Mouse (Mus musculus): Measurements from ENCODE around the gene Pdk1. TPM values are rescaled to one million over a fixed set of nuclear protein-coding genes. Genes with fewer than 3 reads are reported as not detected.
"Not testable (repeated sequence)": the region's sequence is repeated elsewhere in the genome, so short reads cannot be mapped to it uniquely, and the experiment has no call there.

Pdk1 gene
- total RNA-seq (2021) = 10 to 100 TPM; 52.2 to 85.3 TPM
- long read RNA-seq, experiment 1, full-length matches to known transcripts = 63 of 77 reads
- long read RNA-seq, experiment 1, partial matches to known transcripts = 3 of 77 reads
- long read RNA-seq, experiment 1, other reads (novel, unspliced or antisense) = 11 of 77 reads
- long read RNA-seq, experiment 2, full-length matches to known transcripts = 54 of 71 reads
- long read RNA-seq, experiment 2, partial matches to known transcripts = 14 of 71 reads
- long read RNA-seq, experiment 2, other reads (novel, unspliced or antisense) = 3 of 71 reads

DNA sequence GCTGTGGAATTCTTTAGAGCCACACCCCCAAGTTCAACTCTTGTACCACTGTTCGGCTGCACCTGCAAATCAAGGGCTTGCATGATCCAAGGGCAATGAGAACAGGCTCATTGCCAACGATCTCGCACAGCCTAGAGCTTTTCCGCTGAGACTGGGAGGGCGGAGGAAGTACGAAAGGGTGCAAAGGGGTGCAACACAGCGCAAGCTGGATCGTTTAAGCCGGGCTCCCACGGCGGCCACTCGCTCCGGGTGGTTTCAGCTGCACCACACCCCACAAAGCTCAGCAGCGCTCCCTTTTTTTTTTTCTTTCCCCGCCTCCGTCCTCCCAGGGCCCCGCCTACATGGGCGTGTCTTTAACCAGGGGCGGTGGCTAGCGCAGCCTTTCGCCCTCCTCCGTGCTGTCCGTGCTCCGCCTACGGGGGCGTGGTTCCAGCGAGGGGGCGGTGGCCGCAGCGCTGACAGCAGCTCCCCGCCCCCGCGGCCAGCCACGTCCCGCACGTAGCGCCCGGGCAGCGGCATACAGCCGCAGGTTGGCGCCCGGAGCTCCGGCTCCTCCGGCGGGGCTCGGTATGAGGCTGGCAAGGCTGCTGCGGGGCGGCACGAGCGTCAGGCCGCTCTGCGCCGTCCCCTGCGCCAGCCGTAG is at the start of gene Pdk1:
Gene Pdk1, plus strand, starts transcription at position 424 of the 643 bp plus-strand sequence.
- TF ChIP-seq CTCF (IDR thresholded peaks at IDR 0.05) = peak; percentile 1; the same call in 1 of the 2 replicates
- intact Hi-C loops (cut with DNase I) = no loop called here
- H3K27ac ChIP-seq = peak within 1 kb of the TSS; percentile 97
- peak; percentile 100 for DNase-seq
- peak within 1 kb of the TSS; percentile 91 for H3K4me3 ChIP-seq

DNA sequence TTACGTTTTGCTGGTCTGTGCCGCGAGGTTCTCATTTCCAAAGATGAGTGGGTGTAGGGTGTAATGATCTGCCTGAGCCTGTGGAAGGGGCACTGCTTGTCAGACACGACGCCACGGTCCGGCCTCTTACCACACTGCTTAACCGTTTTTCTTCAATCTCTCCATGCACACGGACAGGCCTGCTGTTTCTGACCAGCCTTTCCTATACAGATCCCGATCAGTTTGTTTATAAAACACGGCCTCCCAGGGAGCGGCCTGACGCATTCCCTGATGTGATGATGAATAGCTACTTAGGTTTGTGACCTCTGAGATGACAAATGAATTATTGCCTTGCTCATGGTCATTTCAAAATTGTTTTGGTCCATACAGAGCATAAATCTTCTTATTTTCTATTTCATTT is 48.9 kb upstream of the Pdk1 start:
- no peak overlapping the region for H3K4me3 ChIP-seq
- TF ChIP-seq CTCF (IDR thresholded peaks at IDR 0.05) = no peak
- DNase-seq = no peak
- intact Hi-C loops (cut with DNase I) = no loop called here
- H3K27ac ChIP-seq = no peak overlapping the region

DNA sequence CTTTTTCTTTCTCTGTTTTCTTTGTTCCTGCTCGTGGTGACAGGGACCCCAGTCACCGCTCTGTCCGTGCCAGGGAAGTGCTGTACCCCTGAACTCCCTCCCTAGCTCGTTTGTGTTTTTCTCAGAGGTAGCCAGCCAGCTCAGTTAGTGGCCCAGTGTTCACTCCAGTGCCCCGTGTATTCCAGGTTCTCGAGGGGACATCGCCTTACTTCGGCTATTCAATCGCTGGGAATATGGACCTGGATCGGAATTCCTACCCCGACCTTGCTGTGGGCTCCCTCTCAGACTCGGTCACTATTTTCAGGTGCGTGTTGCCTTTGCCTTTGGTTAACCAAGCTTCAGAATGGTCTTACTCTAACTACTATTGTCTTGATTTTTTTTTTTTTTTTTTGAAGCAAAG is 45.3 kb upstream of the Pdk1 start:
- H3K27ac ChIP-seq = no peak overlapping the region
- no peak for TF ChIP-seq CTCF (IDR thresholded peaks at IDR 0.05)
- H3K4me3 ChIP-seq = no peak overlapping the region
- DNase-seq = no peak
- intact Hi-C loops (cut with DNase I) = no loop called here

DNA sequence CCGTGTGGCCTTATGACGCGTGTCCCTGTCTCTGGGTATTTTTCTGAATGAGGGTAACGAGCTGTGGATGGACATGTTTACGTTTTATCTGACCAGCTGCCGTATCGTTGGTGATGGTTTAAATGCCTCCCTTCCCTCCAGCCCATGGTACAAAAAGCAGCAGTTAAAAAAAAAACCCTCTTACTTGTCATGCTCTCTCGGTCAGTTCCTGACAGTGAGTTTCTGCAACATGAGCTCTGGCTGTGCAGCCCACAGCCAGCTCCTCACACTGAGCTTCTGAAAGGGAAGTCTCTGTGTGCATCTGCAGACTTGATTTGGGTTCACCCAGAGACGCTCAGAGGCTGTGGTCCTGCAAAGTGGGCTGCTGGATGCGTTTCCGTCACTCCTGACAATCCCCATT is 44.1 kb upstream of the Pdk1 start:
- TF ChIP-seq CTCF (IDR thresholded peaks at IDR 0.05) = no peak
- intact Hi-C loops (cut with DNase I) = no loop called here
- no peak overlapping the region for H3K27ac ChIP-seq
- H3K4me3 ChIP-seq = no peak overlapping the region
- DNase-seq = no peak

DNA sequence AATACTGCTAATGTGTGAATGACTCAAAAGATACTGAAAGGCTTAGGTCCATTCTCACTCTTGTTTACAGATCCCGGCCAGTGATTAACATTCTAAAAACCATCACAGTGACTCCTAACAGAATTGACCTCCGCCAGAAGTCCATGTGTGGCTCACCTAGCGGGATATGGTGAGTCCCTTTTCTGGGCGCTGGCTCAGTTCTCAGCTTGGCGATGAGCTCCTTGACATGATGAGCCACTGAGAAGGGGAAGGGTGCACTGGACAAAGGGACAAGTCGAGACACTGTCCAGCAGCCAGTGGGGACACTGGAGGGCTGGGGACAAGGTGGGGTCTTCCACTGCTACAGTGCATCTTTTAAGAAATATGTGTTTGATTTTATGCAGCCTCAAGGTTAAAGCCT is 39.4 kb upstream of the Pdk1 start:
- H3K4me3 ChIP-seq = no peak overlapping the region
- no peak for DNase-seq
- TF ChIP-seq CTCF (IDR thresholded peaks at IDR 0.05) = no peak
- no peak overlapping the region for H3K27ac ChIP-seq
- intact Hi-C loops (cut with DNase I) = no loop called here

DNA sequence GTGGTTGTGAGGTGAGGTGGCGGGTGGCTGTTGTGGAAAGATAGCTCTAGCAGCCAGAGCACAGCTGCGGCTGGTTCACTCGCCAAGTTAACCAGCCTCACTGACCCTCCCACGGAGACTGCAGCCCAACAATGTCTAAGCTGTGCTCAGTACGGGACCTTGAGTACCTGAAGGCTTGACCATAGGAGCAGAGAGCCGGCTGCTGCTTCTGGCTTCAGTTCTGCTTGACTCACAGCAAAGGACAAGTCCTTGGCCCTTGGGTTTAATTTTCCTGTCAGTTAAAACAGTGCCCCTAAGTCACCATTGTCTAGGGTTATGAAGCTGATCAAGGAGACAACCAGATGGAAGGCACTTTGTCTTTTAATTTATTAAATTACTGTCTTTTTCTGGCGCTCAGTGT is 38.7 kb upstream of the Pdk1 start:
- no peak for DNase-seq
- intact Hi-C loops (cut with DNase I) = no loop called here
- TF ChIP-seq CTCF (IDR thresholded peaks at IDR 0.05) = no peak
- no peak overlapping the region for H3K4me3 ChIP-seq
- H3K27ac ChIP-seq = no peak overlapping the region

DNA sequence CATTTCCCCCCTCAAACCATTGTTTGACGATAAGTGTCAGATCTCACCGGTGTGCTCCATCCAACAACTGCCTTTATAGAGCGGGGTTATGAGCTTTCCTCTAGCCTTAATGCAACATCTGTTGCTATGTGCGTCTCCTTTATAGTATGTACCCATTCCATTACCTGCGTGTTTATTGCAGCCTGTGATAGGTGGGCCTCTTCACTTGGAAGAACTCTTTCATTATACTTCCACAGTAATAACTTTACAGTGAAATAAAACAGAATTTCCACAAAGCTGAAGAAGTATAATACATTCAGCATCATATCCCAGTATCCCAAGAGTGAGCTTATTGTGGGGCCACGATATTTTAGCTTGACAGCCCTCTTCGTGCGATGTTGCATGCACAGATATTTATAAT is 37.5 kb upstream of the Pdk1 start:
- DNase-seq = no peak
- H3K27ac ChIP-seq = no peak overlapping the region
- TF ChIP-seq CTCF (IDR thresholded peaks at IDR 0.05) = no peak
- no peak overlapping the region for H3K4me3 ChIP-seq
- intact Hi-C loops (cut with DNase I) = no loop called here

DNA sequence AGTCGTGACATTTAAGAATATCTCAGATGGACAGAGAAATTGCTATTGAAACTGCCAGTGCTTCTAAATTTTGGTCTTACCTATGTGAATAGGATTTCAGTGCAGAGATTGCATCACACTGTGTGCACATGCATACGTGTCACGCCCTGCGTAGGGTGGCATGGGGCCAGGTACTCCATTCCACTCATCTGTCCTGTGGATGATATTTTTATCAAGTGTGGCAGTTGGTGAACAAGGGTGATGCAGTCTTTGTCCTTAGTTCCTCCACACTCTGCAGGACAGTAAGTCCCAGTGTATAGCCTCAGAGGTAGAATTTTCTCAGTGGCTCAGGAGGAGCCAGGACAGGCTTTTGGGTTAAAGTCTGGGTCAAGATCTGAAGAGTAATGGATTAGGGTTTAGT is 36.8 kb upstream of the Pdk1 start:
- no peak for DNase-seq
- no peak for TF ChIP-seq CTCF (IDR thresholded peaks at IDR 0.05)
- intact Hi-C loops (cut with DNase I) = no loop called here
- no peak overlapping the region for H3K27ac ChIP-seq
- no peak overlapping the region for H3K4me3 ChIP-seq

DNA sequence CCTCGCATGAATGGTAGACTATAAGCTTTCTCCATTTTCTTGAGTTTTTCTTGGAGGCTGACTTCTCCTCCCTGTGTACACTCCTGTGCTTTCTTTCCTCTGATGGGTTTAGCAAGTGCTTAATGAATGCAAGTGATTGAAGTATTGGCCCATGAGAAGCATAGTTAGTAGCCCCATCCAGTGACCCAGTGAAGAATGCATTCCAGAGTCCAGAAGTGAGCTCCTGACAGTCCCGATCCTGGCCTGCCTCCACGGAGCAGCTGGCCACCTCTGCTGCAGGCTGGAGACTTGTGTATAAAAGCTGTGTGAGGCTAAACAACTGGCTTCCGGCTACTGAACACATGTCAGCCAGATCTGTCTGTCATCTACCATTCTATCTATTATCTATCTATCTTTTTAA is 35.8 kb upstream of the Pdk1 start:
- intact Hi-C loops (cut with DNase I) = no loop called here
- no peak overlapping the region for H3K4me3 ChIP-seq
- TF ChIP-seq CTCF (IDR thresholded peaks at IDR 0.05) = no peak
- no peak overlapping the region for H3K27ac ChIP-seq
- no peak for DNase-seq

DNA sequence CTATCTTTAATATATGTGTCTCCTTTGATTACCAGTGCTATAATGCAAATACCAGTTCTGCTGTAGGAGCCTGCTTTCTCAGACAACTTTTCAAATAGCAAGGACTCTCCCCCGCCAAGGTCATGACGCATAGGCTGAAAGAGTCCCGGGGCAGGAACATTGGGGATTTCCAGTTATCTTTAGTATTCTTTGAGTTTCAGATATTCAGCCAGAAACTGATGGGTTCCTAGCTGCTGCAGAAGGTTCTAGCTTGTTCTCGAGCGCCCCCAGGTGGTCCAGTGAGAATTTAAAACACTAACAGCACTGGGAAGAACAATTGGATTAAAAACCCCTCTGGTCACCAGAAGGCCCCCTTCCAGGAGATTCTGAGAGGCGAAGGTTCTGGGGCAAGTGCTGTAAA is 35.2 kb upstream of the Pdk1 start:
- Histone ChIP-seq H3K27ac (no peak overlapping the region), H3K4me3 (no peak overlapping the region)
- intact Hi-C loops (cut with DNase I) = no loop called here
- peak; percentile 71 for TF ChIP-seq CTCF (IDR thresholded peaks at IDR 0.05)
- peak; percentile 68 for DNase-seq

DNA sequence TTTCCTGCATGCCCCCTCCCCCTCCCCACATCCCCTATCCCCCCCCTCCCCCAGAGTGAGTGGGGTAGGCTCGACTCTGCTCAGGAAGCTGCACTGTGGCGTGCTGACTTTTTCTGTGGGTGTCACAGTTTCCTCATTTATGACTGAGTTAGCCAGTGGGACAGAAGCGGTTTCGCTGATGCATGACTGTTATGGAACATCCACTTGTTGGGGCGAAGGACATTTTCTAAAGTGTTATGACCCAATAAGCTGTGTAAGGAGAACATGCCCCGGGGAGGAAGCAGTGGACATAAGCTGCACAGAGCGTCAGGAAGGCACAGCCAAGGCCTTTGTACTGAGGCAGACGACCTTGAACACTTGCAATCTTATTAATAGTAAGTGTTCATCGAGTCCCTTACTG is 29.7 kb upstream of the Pdk1 start:
- TF ChIP-seq CTCF (IDR thresholded peaks at IDR 0.05) = no peak
- Histone ChIP-seq H3K4me3 (no peak overlapping the region), H3K27ac (no peak overlapping the region)
- intact Hi-C loops (cut with DNase I) = no loop called here
- DNase-seq = no peak

DNA sequence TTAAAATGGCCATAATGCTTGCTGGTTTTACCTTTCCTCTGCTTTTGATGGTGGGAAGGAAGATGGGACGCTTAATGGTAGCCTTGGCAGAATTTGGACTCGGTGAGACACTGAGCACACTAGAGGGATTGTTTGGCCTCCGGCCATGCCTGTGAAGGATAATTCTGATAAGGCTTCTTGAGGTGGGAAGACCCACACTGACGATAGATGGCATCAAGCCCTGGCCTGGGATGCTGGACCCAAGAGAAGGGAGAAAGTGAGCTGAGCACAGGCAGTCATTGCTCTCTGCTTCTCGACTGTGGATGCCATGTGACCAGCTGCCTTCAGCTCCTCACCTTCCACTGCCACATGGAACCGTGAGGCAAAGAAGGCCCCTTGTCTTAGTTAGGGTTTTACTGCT is 28.1 kb upstream of the Pdk1 start:
- DNase-seq = no peak
- Histone ChIP-seq H3K27ac (no peak overlapping the region), H3K4me3 (no peak overlapping the region)
- no peak for TF ChIP-seq CTCF (IDR thresholded peaks at IDR 0.05)
- intact Hi-C loops (cut with DNase I) = no loop called here

DNA sequence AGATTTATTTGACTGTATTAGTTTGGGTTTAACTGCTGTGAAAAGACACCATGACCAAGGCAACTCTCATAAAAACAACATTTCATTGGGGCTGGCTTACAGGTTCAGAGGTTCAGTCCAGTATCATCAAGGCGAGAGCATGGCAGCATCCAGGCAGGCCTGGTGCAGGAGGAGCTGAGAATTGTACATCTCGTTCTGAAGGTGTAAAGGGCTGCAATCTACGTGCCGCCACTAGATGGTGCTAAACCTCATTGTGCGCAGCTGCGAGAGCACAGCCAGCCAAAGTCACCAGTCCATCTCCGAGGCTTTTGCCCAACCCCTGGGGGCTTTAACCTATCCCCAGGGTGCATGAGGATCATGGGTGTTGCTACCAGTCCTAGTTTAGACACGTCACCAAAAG is 20.9 kb upstream of the Pdk1 start:
- not testable (repeated sequence) for H3K27ac ChIP-seq, H3K4me3 ChIP-seq
- intact Hi-C loops (cut with DNase I) = loop anchor here (5.0 kb wide), 1 partner anchor 105 kb away; no protein-coding TSS in a partner anchor
- peak; percentile 54 for TF ChIP-seq CTCF (IDR thresholded peaks at IDR 0.05)
- peak; percentile 61 for DNase-seq

DNA sequence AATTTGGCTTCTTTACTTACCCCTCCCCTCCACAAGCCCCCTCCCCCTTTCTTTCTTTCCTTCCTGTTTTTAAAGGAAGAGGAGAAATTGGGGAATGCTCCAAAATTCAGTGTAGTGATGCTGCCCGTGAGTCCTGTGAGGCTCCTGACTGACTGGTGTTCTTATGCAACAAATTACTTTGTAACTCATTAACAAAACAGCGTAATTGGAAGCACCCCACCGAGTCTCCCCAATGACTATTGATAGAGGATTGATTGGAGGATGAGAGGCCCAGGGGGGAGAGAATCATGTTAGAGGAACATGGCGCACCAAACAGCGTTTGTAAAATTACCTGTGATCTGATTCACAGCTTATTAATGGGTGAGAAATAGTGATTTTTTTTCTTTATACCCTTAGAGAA is 17.9 kb upstream of the Pdk1 start:
- no peak for DNase-seq
- intact Hi-C loops (cut with DNase I) = no loop called here
- Histone ChIP-seq H3K4me3 (no peak overlapping the region), H3K27ac (no peak overlapping the region)
- TF ChIP-seq CTCF (IDR thresholded peaks at IDR 0.05) = no peak
